Mouse (Mus musculus) G1E (cell line): ENCODE results near the gene Mtmr2.

Experiments used
- CTCF ChIP-seq: IDR thresholded peaks from 2 replicates; pipeline ENCODE4 v1.5.1; 2012; ENCODE audit warnings: low read depth, low read length, inconsistent platforms, mixed read lengths
- GATA1 ChIP-seq: IDR thresholded peaks from 2 replicates; pipeline ENCODE4 v1.6.1; 2012; ENCODE audit warnings: borderline replicate concordance, low read length, inconsistent platforms, mixed read lengths
- GATA2 ChIP-seq: IDR thresholded peaks from 2 replicates; pipeline ENCODE4 v1.6.1; 2012; ENCODE audit warnings: low read depth, low read length, inconsistent platforms, borderline replicate concordance
- POLR2AphosphoS5 ChIP-seq: IDR thresholded peaks from 2 replicates; pipeline ENCODE4 v1.6.1; 2012; ENCODE audit warnings: low read depth, low read length, inconsistent platforms; ENCODE audit not compliant: insufficient replicate concordance
- TAL1 ChIP-seq: conservative IDR thresholded peaks from 2 replicates; pipeline ENCODE4 v1.6.1; 2012; ENCODE audit warnings: low read depth, low read length, inconsistent platforms, mixed read lengths

DNA sequence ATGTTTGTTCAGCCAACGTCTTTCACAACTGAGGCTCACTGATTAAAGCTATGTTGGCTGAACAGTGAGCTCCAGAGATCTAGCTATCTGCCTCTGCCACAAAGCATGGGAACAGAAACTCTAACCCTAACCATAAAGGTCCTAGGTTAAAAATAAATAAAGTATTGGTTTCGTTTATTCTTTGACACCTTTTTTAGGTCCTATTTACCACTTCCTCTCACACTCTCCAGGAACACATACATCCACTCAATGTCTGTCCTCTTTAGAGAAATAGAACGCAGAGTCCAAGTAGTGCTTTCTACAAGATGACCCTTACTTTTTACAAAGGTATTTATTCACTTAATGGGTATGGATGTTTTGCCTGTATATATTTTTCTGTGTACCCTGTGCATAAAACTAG, 72.6 kb downstream of the Mtmr2 start:
- TF ChIP-seq CTCF (no peak), GATA1 (no peak), POLR2AphosphoS5 (no peak), GATA2 (no peak), TAL1 (no peak)
